Mouse (Mus musculus) liver, embryonic 14.5 days (tissue): Measurements from ENCODE around the gene Ppard.

Source experiments
- CTCF ChIP-seq: IDR thresholded peaks from 2 replicates; pipeline ENCODE4 v1.5.1; 2016; ENCODE audit warnings: antibody characterized with exemption, low read depth, control low read depth
- EP300 ChIP-seq: IDR thresholded peaks from 2 replicates; pipeline ENCODE4 v1.6.1; 2016; ENCODE audit warnings: antibody characterized with exemption, low read depth

DNA sequence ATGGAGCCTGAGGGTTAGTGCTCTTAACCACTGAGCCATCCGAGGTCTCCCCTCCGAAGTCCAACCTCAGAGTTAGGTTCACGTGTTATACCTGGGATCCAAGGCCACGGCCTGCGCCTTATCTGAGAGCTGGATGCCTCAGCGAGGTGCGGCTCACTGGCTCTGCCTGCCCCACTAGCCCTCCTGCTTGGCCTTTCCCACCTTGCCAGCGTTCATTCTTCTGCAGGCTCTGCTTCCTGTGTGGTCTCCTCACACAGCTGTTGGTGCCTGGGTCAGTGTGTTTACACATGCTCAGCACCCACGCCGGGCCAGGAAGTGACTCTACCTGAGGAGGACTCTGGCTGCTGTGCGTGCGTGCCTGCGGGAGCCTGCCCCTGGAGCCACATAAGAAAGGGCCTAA lies 37.7 kb downstream of the Ppard start:
- TF ChIP-seq CTCF (no peak), EP300 (no peak)
